Mouse (Mus musculus) spleen, postnatal 36 days (tissue): ENCODE data around the gene Serinc3.

Experiments used
- DNase-seq, 2 experiments: peaks; one replicate each; pipeline ENCODE4 v3.0.0; 2022; ENCODE audit warnings: low spot score in 2 of 2, mixed read lengths in 1 of 2

The Serinc3 gene

DNA sequence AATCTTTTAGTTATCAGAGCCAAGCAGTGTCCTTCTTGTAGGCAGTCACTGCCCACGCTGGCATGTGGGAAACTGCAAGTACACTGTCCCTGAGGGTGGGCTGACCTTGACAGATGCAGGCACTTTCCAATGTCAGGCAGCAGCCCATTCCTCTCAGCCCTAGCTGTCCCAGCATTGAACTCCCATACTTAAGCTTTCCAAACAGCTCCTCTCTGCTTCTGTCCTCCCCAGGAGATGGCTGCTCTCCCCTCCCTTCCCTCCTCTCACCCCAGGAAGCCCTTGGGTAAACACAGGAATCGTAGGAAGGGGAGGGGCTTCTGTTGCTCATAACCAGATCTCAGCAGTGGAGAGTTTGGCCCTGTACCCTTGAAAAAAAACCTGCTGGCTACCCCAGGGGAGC lies 49.8 kb downstream of the Serinc3 start:
- DNase-seq = no peak

DNA sequence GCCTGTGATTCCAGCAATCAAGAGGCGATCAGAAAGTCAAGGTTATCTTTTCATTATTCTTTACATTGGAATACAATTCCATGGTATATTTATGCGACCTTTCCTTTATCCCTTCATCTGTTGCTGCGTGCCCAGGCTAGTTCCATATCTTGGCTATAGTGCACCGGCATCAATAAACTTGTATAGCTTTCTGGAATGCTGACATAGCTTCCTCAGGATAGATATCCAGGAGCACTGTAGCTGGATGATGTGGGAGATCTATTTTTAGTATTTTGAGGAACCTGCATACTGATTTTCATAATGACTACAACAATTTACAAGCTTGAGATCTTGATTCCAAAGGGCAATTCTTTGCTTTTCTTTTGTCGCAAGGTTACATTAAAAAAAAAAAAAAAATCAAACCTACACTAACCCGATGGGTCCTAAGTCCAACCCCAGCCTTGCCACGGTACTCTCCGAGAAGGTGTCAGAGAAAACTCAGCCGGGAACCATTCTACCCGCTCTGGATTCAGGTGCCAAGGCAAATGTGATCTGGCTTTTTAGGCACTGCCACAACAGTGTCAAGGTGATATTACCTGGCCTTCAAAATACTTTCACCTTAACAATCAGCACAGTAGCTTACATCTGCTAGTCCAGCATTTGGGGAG lies 51.2 kb downstream of the Serinc3 start:
- DNase-seq = no peak

DNA sequence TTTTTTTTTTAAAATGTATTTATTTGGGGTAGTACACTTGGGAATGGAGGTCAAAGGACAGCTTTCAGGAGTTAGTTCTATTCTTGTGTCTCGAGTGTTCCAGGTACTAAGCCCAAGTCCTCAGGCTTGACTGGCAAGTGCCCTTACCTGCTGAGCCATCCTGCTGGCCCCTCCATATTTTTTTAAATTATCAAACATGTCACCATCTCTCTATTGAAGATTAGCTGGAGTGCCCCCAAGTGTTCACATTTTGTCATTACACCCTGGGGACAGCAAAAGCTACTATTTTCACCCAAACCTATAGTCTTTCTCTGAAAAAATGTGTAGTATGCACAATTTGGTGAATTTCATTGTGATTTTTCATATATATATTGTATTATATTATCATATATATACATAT lies 52.8 kb downstream of the Serinc3 start:
- no peak for DNase-seq

DNA sequence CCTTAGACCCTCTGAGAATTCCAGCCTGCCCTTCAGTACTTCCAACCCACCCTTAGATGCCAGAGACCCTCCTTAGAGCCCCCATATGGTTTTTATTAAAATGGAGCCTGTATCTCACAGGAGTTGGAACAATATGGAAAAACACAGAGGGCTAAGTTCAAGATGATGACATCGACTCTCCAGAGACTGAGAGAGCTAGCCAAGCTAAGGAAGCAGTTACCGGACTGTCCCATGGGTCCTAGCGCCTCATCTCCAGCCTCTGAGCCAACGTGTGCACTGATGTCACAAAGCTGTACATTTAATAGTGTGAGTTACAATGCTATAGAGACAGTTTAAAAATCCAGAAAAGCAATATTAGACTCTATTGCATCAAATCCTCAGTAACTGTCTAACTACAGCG lies 53.9 kb downstream of the Serinc3 start:
- no peak for DNase-seq

DNA sequence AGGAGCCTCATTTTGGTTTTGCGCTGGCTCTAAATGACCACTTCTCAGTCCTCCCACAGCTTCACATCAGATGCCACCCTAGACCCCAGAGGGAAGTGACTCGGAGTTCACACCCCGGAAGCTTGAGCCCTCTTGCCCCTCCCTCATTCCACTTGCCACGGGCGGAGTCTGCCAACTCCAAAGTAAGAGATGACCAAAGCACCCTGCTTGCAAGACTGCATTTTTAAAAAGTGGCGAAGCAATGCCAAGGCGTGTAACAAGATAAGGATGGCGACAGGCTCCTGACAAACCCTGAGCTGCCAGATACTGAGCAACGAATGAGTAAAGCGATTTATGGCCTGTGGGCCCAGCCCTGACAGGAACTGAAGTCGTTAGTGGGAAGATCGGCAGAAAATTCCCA lies 54.7 kb downstream of the Serinc3 start:
- no peak for DNase-seq

DNA sequence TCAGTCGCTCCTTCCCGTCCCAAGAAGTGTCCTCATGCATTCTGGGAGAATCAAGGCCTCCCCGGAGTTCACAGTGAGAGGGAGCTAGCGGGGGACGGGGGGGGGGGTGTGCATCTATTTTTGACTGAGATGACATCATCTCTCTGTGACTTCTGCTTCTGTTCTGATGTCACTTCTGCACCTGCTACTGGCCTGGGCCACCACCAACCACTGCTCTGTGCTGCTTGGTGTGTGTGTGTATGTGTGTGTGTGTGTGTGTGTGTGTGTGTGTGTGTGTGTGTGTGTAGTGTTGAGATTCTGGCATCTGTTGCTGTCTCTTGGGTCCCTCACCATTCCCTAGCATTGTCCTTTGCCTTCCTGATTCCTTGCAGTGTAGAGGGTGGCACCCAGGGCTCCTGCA lies 57.4 kb downstream of the Serinc3 start:
- no peak for DNase-seq

DNA sequence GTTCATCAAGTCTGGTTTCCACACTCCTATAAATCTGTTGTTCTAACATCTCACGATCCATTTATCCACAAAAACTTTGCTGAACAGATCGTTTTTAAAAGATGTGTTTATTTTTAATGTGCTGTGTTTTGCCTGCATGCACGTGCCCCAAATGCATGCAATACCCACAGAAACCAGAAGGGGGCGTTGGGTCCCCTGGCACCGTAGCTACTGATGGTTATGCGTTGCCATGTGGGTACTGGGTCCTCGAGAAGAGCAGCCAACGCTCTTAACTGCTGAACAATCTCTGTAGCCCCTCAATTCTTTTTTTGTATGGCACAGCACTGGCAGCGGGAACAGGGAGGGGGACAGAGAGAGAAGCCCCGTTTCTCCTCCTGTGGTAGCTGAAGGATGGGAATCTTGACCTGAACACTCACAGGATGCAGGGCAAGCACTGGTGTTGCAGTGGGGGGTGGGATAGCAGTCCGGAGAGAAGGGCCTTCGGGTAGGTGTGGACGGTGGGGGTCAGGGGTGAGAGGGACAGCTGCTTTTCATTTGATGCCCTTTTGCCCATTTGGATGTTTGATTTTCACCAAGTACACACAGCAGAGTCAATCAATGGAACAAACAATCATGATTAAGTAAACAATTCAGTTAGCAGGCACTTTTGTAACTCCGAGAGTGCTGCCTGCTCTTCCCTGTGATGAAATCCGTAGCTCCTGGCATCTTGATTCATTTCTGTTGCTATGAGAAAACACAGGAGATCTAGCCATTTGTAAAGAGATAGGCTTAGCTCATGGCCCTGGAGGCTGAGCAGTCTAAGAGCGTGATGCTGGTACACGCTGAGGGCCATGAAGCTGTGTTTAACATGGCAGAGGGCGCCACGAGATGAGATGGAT lies 58.3 kb downstream of the Serinc3 start:
- DNase-seq = peak in 1 of 2 experiments; percentile 29

DNA sequence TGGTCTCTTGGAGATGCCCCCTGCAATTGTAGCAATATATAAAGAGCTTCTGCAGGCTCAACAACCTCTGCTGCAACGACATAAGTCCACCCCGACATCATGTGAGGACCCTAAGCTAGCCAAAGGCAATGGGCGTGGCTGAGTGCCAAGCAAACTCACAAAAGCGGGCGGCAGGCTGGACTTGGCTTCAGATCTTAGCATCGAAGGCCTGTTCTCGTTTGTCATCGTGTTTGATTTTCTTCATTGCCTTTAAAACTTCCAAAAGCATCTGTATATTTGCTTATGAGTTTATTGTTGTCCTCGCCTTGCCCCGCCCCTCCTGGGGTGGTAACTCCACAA lies 60.9 kb downstream of the Serinc3 start:
- no peak for DNase-seq

DNA sequence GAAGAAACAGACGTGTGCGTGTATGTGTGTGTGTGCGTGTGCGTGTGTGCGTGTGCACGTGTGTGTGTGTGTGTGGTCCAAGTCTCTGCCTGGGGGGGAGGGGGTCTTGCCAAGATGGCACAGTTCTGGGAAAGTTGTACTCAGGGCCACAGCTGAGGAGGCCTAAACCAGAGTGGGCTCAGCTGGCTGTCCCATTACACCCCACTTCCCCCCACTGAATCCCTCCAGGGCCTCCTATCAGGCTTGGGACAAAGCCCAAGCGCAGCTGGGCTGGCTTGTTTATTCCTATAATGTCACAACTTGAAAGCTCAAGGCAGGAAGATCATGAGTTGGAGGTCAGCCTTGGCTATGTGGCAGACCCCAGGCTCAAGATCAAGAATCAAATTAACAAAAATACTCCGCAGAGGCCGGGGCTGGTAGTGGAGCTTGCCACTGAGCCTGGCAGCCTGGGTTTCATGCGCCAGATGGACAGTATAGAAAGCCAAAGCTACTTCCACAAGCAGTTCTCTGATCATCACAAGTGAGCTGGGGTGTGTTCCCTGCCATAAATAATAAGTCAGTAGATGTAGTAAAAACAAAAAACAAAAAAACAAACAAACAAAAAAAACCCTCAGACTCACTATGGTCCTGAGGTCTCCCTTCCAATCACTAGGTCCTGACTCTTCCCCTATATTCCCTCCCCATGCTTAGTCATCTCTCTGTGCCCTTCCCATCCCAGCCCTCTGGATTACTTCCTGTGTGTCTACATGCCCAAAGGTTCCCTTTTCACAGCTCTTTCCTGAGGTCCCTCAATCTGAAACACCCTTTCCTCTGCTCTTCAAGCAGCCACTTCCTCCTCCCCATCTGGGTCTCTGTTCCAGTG lies 61.5 kb downstream of the Serinc3 start:
- DNase-seq = no peak

DNA sequence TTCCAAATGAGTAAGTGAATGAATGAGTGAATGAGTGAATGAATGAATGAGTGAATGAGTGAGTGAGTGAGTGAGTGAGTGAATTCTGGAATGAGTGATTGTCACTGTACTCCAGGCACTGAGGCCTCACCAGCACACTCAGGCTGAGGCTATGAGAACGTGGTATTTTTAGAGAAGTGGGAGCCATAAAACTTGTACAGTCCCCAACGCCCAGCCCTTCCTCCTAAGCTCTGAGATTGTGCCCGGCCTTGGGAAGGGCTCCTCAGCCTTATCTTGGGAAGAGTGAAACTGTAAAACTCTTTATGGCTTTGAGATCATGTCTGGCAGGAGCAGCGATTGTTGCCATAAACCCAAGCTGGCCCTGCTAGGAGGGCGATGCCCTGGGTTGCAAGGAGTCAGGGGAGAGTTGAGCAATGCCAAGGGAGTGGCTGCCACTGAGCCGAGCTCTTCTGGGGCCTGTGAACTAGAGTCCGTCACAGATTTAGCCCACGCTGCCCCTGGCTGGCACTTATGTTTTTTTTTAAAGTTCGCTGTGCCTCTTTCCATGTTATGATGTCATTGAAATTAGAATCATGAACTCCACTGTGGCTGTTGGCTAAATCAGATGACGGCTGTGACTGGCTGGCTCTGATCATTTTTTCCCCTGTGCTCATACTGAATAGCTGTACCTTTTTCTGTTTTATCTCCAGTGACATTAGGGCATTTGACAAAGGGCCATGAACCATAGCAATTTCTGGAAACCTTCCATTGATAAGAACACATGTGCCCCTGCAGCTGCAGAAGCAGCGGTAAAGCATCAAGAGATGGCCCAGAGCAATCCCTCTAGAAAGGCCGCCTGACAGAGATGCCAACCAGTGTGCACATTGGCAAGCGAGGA lies 64.6 kb downstream of the Serinc3 start:
- DNase-seq = no peak

DNA sequence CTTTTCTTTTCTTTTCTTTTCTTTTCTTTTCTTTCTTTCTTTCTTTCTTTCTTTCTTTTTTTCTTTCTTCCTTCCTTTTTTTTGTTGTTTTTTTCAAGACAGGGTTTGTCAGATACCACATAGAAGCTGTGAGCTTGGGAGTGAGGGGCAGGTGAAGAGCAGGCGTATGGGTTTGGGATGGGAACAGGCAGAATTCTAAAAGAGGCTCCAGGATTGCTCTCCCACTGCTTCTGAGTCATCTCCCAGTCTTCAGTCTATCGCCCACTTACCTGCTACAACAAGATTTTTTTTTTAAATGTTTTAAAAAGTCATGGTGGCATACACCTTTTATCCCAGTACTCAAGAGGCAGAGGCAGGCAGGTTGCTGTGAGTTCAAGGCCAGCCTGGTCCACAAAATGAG lies 66.9 kb downstream of the Serinc3 start:
- DNase-seq = no peak

DNA sequence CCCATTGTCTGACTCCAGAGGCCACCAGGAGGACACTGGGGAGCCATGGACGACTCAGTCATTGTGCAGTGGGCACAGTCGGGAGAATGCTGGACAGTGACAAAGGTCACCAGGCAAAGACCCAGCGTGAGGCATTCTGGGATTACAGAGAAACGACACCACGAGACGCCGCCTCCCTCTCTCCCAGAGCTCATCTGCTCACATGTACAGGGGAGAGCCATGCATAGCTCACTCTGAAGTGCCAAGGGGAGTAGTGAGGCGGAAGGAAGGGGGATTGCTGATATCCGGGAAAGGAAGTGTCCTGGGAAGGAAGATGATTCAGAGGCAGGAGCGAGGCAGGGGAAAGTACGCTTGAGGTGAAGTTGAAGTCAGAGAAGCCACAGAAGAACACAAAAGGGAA lies 69.7 kb downstream of the Serinc3 start:
- no peak for DNase-seq

DNA sequence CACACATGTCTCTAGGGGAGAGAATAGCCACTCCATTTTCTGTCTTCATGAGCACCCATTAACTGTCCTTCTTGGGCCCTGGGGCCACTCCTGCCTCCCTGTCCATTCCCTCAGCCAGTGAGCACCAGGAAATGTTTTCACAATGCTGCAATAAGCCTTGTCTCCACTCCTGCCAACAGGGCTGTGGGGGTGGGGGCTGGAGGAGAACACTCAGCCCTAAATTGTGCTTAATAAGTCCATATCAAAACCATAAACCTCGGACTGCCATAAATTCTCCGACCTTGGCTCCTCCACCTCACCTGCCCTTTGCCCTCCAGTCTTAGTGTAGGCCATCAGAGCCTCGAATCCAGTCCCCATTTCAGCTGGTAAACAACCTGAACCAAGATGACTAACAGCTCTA lies 70.6 kb downstream of the Serinc3 start:
- no peak for DNase-seq
